Mouse (Mus musculus) hindbrain, embryonic 12.5 days (tissue): ENCODE measurements around the gene Ppp2r5c. TPM values are rescaled to one million over a fixed set of nuclear protein-coding genes. Genes with fewer than 3 reads are reported as not detected.

Experiments
- ATAC-seq: fragments of 200-750 bp; cut with Nextera tagmentation; 2 replicates; pipeline ENCODE4 v1.8.0; 2017; ENCODE audit warnings: moderate TSS enrichment; ENCODE audit not compliant: low FRiP score
- H3K27ac ChIP-seq: fragments of 300-500 bp; sonication (generic); 2 replicates; pipeline ENCODE4 v1.5.1; 2016; ENCODE audit warnings: mild to moderate bottlenecking
- H3K27me3 ChIP-seq: fragments of 300-500 bp; sonication (generic); 2 replicates; pipeline ENCODE4 v1.6.1; 2016; ENCODE audit warnings: mild to moderate bottlenecking
- H3K36me3 ChIP-seq: fragments of 300-500 bp; sonication (generic); 2 replicates; pipeline ENCODE4 v1.6.1; 2016; ENCODE audit warnings: mild to moderate bottlenecking
- H3K4me1 ChIP-seq: fragments of 300-500 bp; sonication (generic); 2 replicates; pipeline ENCODE4 v1.6.1; 2016
- H3K4me2 ChIP-seq: fragments of 300-500 bp; sonication (generic); replicated peaks from 2 replicates; pipeline ENCODE4 v1.6.1; 2016; ENCODE audit warnings: mild to moderate bottlenecking
- H3K4me3 ChIP-seq: fragments of 300-500 bp; sonication (generic); 2 replicates; pipeline ENCODE4 v1.5.1; 2016; ENCODE audit warnings: mild to moderate bottlenecking
- H3K9ac ChIP-seq: fragments of 300-500 bp; sonication (generic); 2 replicates; pipeline ENCODE4 v1.6.1; 2016; ENCODE audit warnings: mild to moderate bottlenecking, moderate library complexity
- H3K9me3 ChIP-seq: fragments of 300-500 bp; sonication (generic); replicated peaks from 2 replicates; pipeline ENCODE4 v1.6.1; 2016; ENCODE audit warnings: mild to moderate bottlenecking
- WGBS: fragments of 180-500 bp; shearing (Covaris S2); methylation state at CpG from one replicate; pipeline ENCODE4 v1.1.7; 2016; 5-methylcytosine and 5-hydroxymethylcytosine counted together
- polyA plus RNA-seq: library from polyadenylated mRNA; unstranded; fragments of >200 nt; fragmentation: Nextera tagmentation; extraction: Ambion mirVana; gene quantifications from 2 replicates; pipeline ENCODE4 v1.2.1, GENCODE M21; 2016

Gene Ppp2r5c
- polyA plus RNA-seq, 1 experiment from 2014 or later = 153 TPM

DNA sequence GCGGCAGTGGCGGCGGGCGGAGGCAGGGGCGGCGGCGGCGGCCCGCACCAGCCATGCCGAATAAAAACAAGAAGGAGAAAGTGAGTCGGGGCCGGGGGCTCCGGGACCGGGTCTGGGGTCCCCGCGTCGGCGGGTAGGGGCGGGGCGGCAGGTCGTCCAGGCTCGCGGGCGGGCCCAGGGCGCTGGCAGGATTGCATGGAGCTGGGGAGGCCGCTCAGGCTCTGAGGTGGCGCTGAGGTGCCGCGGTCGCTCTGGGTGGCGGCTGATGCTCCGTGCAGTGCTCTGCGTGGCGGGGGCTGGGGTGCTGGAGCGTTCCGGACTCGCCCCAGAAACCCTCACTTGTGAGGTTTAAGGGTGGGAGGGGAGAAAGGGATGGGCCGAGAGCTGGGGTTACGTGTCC lies 386 bp downstream of the Ppp2r5c start:
- Histone ChIP-seq H3K4me1 (peaks cover 13% of the 10 kb centered on the region; the same call in 1 of the 2 replicates), H3K36me3 (no peaks in the 10 kb centered on the region), H3K9me3 (no peaks in the 10 kb centered on the region), H3K27ac (peak overlapping the region; percentile 83), H3K9ac (peak overlapping the region; percentile 90), H3K27me3 (peaks cover 8% of the 10 kb centered on the region; the same call in 1 of the 2 replicates), H3K4me2 (peak overlapping the region; percentile 76), H3K4me3 (peak overlapping the region; percentile 80)
- peak; percentile 63 for ATAC-seq
- WGBS = under 1% methylated on average over 29 of the region's 39 CpGs

DNA sequence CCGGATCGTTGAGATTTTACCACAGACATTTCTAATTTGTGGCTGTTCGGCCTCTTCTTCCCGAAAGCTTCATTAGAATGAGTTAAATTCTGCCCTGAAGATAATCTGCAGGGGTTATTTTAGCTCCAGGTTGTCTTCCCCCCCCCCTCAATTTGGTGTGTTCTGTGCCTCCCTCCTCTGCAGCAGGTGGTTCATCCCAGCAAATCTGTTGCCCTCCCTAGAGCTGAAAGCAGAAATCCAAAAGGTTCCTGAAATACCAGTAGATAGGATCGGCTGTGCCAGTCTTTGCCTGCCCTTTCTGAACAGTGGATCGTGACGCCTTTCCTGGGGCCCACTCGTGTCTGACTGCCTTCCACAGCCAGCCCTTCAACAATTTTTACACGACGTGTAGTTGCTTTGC lies 1.8 kb downstream of the Ppp2r5c start:
- Histone ChIP-seq H3K36me3 (no peaks in the 10 kb centered on the region), H3K27me3 (peaks cover 8% of the 10 kb centered on the region; the same call in 1 of the 2 replicates), H3K4me3 (no peak overlapping the region), H3K9me3 (no peaks in the 10 kb centered on the region), H3K9ac (no peak overlapping the region), H3K4me2 (no peak overlapping the region), H3K4me1 (peaks cover 13% of the 10 kb centered on the region; the same call in 1 of the 2 replicates), H3K27ac (no peak overlapping the region)
- no peak for ATAC-seq
- WGBS = 81% methylated on average over 10 of the region's 10 CpGs

DNA sequence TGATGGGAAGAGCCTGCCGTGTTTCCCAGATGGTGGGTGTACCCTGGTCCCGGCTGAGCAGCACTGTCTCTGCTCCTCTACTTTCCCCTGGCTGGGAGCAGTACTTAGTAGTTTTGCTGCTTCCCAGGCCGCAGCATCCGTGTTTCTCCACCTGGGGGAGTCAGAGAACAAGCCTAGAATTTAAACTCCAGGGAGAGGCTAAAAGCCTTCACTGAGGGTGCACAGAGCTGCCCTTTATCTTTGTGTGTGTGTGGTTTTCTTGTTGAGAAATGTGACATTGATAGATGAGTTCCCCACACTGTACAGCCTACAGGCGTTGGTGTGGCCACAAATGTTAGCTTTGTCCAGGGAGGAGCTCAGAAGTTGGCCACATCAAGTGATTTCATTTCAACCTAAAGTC lies 7.3 kb downstream of the Ppp2r5c start:
- Histone ChIP-seq H3K36me3 (no peaks in the 10 kb centered on the region), H3K9me3 (no peaks in the 10 kb centered on the region), H3K4me3 (no peak overlapping the region), H3K4me1 (no peaks in the 10 kb centered on the region), H3K27me3 (no peaks in the 10 kb centered on the region), H3K9ac (no peak overlapping the region), H3K4me2 (no peak overlapping the region), H3K27ac (no peak overlapping the region)
- ATAC-seq = peak; percentile 56; the same call in 1 of the 2 replicates
- 18% methylated on average over 5 of the region's 5 CpGs for WGBS

DNA sequence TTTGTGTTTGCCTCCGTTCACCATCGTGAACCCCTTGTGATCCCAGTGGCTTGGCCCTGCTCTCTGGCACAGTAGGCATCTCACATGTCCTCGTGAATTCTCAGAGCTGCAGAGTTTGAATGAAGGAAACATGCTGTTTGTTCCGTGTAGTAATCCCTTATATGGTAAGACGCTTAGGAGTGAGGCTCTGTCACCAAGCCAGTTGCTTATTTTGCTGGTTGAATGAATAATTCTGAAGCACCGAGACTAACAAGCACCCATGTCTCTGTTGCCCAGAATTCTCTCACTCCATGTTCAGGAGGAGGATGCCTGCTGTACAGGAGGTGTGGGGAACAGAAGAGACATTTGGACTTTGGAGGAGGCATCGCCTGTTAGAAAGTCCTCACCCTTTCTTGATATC lies 9.1 kb downstream of the Ppp2r5c start:
- 86% methylated on average over 7 of the region's 7 CpGs for WGBS
- Histone ChIP-seq H3K27me3 (no peaks in the 10 kb centered on the region), H3K27ac (no peak overlapping the region), H3K4me3 (no peak overlapping the region), H3K36me3 (0 out of 2 replicates have a peak, but pooled peaks cover 5% of the 10 kb centered on the region), H3K9ac (no peak overlapping the region), H3K9me3 (no peaks in the 10 kb centered on the region), H3K4me2 (no peak overlapping the region), H3K4me1 (no peaks in the 10 kb centered on the region)
- ATAC-seq = no peak

DNA sequence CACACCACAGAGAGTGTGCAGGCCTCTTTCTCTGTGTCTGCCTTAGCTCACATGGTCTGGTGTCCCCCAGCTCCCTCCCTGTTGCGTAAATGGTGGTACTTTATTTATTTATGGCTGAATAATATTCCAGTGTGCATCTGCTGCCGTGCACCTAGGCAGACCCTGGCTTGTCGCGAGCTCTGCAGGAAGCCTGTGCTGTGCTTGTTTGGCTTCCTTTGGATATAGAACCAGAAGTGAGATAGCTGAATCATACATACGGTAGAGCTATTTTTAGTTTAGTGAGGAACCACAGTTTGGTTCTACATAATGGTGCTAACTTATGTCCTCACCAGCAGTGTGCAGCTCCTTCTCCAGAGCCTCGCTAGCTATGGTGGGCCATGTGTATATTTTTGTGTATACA lies 11.7 kb downstream of the Ppp2r5c start:
- no peak for ATAC-seq
- Histone ChIP-seq H3K4me3 (no peak overlapping the region), H3K9ac (no peak overlapping the region), H3K4me1 (no peaks in the 10 kb centered on the region), H3K27ac (no peak overlapping the region), H3K9me3 (no peaks in the 10 kb centered on the region), H3K27me3 (no peaks in the 10 kb centered on the region), H3K4me2 (no peak overlapping the region), H3K36me3 (0 out of 2 replicates have a peak, but pooled peaks cover 5% of the 10 kb centered on the region)
- WGBS = 90% methylated on average over 6 of the region's 6 CpGs

DNA sequence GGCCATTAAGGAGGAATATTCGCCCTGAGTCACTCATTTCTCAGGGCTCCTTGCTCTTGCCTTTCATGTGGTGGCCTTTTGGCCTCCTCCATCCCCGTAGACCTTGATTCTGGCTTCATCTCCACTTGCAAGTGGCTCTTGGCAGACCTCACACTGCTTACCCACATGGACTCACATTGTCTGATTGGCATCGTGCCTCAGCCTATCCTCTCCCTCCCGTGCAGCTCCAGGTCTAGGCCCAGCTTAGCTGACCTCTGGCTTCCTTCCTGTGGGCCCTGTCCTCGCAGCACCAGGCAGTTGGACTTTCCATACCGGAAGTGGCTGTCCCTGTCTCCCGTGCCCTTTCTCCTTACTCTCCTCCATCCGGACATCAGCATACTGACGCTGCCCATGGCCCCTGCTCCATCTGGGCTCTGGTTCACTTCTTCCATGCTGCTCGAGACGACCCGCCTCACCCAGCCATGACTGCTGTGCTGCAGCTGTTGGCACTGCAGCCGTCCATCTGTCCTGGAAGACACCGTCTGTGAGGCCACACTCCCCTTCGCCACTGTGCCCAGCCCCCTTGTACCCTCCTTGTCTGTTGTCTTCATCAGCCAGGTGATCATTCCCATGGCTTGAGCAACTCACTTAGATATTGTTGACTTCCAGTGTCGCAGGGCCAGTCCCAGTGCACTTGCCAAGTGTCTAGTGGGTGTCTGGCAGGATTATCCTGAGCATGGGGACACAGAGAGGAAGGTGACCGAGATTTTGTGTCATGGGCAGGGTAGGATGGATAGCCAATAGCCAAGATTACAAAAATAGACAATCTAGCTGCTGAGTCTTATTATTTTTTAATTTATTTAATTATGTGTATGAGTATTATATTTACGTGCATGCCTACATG lies 13.7 kb downstream of the Ppp2r5c start:
- Histone ChIP-seq H3K27me3 (no peaks in the 10 kb centered on the region), H3K4me2 (no peak overlapping the region), H3K4me3 (no peak overlapping the region), H3K9ac (peak overlapping the region; percentile 8; the same call in 1 of the 2 replicates), H3K4me1 (no peaks in the 10 kb centered on the region), H3K36me3 (0 out of 2 replicates have a peak, but pooled peaks cover 5% of the 10 kb centered on the region), H3K27ac (no peak overlapping the region), H3K9me3 (no peaks in the 10 kb centered on the region)
- WGBS = 86% methylated on average over 18 of the region's 18 CpGs
- ATAC-seq = no peak

DNA sequence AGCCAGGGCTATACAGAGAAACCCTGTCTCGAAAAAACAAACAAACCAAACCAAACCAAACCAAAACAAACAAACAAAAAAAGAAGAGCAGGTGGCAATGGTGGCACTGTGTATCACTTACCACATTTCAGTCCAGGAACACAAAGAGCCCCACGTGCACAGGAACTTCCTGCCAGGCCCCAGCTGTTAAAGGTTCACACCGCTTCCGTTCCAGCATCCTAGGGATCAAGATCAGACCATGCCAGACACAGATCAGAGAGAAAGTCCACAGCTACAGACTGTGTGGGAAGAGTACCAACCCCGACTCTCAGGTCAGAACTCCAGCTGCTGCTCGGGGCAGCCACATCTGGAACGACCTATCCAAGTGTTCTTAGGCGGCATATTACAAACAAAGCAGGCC lies 16.8 kb downstream of the Ppp2r5c start:
- Histone ChIP-seq H3K9ac (no peak overlapping the region), H3K4me1 (no peaks in the 10 kb centered on the region)
- 77% methylated on average over 8 of the region's 8 CpGs for WGBS

DNA sequence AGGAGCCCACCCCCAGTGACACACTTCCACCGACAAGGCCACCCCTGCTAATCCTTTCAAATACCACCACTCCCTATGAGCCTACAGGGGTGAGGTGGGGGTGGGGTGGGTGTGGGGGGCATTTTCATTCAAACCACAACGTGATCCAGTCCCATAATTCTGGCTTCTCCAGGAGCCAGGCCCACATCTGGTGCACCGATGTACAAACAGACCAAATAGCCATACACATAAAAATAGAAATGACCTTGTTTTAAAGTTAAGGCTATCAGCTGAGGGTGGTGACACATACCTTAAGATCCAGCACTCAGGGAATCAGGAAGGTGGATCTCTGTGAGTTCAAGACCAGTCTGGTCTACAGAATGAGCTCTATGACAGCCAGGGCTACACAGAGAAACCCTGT lies 24.5 kb downstream of the Ppp2r5c start:
- no peaks in the 10 kb centered on the region for H3K27me3 ChIP-seq
- H3K4me1 ChIP-seq = no peaks in the 10 kb centered on the region
- no peaks in the 10 kb centered on the region for H3K9me3 ChIP-seq
- peaks cover 26% of the 10 kb centered on the region for H3K36me3 ChIP-seq
- H3K9ac ChIP-seq = no peak overlapping the region
- H3K27ac ChIP-seq = no peak overlapping the region
- no peak overlapping the region for H3K4me2 ChIP-seq
- H3K4me3 ChIP-seq = no peak overlapping the region
- no peak for ATAC-seq
- WGBS = 87% methylated on average over 3 of the region's 3 CpGs

More for the DNA sequence above, 16.8 kb downstream of the Ppp2r5c start:
- Histone ChIP-seq H3K27ac (no peak overlapping the region), H3K4me3 (no peak overlapping the region), H3K9me3 (no peaks in the 10 kb centered on the region), H3K36me3 (peaks cover 17% of the 10 kb centered on the region; the same call in 1 of the 2 replicates), H3K4me2 (no peak overlapping the region), H3K27me3 (no peaks in the 10 kb centered on the region)
- ATAC-seq = no peak

DNA sequence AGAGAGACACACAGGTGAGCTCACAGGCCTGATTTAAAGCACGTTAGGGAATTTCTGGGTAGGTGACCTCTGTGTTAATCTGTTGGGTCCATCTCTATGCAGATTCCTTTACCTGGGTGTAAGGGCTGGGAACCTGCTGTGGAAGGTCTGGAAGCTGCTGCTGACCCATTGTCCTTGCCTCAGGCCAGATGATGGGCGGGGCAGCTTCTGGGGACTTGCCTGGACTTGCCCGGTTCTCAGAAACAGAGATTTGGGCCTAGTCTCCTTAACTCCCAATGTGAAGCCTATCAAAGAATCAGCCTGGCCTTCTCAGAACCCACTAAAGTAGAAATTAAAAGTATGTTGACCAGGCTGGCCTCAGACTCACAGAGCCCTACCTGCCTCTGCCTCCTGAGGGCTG lies 25.3 kb downstream of the Ppp2r5c start:
- Histone ChIP-seq H3K4me1 (no peaks in the 10 kb centered on the region), H3K36me3 (peaks cover 22% of the 10 kb centered on the region)

DNA sequence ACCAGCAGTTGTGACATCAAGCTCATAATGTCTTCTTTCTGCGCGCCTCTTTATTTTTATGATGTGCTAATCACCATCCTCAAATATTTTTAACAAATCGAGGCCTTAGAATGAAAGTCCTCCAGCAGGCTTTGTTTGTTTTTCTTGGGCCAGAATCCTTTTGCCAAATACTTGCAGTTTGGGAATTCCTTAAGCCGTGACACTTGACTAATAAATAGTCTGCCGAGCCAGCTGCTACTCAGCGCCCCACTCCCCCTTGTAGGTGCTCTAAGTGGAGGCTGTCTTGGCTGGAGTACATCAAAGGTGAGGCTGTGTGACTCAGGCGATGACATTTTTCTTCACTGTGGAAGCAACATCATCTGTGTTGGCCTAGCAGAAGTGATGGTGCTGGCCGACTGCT lies 27.6 kb downstream of the Ppp2r5c start:
- H3K36me3 ChIP-seq = peaks cover 14% of the 10 kb centered on the region
- no peak overlapping the region for H3K9ac ChIP-seq
- no peak overlapping the region for H3K4me3 ChIP-seq
- H3K9me3 ChIP-seq = no peaks in the 10 kb centered on the region
- no peaks in the 10 kb centered on the region for H3K4me1 ChIP-seq
- no peak overlapping the region for H3K27ac ChIP-seq
- H3K4me2 ChIP-seq = no peak overlapping the region
- ATAC-seq = no peak
- no peaks in the 10 kb centered on the region for H3K27me3 ChIP-seq
- 79% methylated on average over 8 of the region's 8 CpGs for WGBS

More for the DNA sequence above, 25.3 kb downstream of the Ppp2r5c start:
- 79% methylated on average over 3 of the region's 3 CpGs for WGBS
- H3K4me2 ChIP-seq = no peak overlapping the region
- no peaks in the 10 kb centered on the region for H3K9me3 ChIP-seq
- no peak overlapping the region for H3K27ac ChIP-seq
- H3K4me3 ChIP-seq = no peak overlapping the region
- ATAC-seq = no peak
- no peak overlapping the region for H3K9ac ChIP-seq
- no peaks in the 10 kb centered on the region for H3K27me3 ChIP-seq

DNA sequence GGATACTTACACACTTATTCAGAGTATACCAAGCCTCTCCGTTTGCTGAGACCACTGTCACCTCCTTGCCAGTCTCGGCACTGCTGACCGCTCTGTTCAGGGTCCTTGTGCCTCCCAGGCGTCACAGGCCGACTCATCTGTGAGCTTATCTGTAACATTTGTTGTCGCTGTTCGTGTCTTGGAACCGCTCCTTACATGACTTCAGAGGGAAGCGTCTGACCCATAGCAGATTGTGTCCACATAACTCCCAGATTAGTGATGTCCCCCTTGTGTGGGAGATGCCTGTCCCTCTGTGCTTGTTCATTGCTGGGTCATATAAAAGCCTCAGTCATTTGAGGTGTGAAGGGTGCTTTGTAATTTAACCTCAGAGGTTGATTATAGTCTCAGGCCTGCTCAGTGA lies 29.6 kb downstream of the Ppp2r5c start:
- peaks cover 14% of the 10 kb centered on the region; the same call in 1 of the 2 replicates for H3K36me3 ChIP-seq
- H3K4me3 ChIP-seq = no peak overlapping the region
- no peaks in the 10 kb centered on the region for H3K4me1 ChIP-seq
- H3K9me3 ChIP-seq = no peaks in the 10 kb centered on the region
- ATAC-seq = no peak
- WGBS = 91% methylated on average over 9 of the region's 9 CpGs
- H3K27ac ChIP-seq = no peak overlapping the region
- H3K27me3 ChIP-seq = no peaks in the 10 kb centered on the region
- H3K9ac ChIP-seq = no peak overlapping the region
- H3K4me2 ChIP-seq = no peak overlapping the region

DNA sequence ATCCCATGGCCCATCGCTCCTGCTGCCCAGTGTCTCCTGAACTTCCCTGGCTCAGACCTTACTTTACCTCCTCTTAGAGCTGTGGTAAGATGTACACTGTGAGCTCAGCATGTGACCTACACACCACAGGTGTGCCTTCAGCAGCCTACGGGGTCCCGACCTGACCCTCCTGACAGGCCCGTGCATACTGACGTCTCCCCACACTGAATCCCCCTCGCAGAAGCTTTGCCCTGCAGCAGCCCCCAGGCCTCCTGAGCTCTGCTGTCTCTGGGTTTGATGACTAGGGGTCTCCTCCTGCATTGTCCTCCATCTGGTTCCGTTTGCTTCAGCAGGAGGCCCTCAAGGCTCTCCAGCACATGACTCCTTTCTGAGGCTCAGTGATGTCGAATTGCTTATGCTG lies 31.0 kb downstream of the Ppp2r5c start:
- H3K27me3 ChIP-seq = no peaks in the 10 kb centered on the region
- H3K27ac ChIP-seq = no peak overlapping the region
- H3K4me3 ChIP-seq = no peak overlapping the region
- no peaks in the 10 kb centered on the region for H3K9me3 ChIP-seq
- H3K36me3 ChIP-seq = peaks cover 14% of the 10 kb centered on the region; the same call in 1 of the 2 replicates
- no peak overlapping the region for H3K9ac ChIP-seq
- 89% methylated on average over 8 of the region's 8 CpGs for WGBS
- H3K4me1 ChIP-seq = no peaks in the 10 kb centered on the region
- no peak overlapping the region for H3K4me2 ChIP-seq
- ATAC-seq = no peak

DNA sequence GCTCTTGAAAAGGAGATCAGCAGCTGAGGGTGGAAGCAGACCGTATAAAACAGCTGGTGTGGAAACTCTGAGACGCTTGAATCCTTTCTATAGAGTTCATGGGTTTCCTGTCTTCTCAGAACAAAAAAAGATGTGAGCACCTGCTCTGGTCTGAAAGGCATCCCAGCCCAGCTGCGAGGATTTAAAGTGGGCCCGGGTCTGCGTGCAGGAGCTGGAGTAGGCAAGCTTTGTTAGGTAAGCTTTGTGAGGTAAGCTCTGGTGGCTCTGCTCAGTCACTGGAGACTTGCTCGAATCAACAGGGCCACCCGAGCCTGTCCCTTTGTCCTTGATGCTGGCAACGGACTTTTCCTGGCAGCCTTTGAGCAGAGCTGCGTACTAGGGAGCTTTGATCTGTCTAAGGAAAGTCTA lies 31.7 kb downstream of the Ppp2r5c start:
- no peaks in the 10 kb centered on the region for H3K27me3 ChIP-seq
- no peaks in the 10 kb centered on the region for H3K4me1 ChIP-seq
- H3K4me3 ChIP-seq = no peak overlapping the region
- H3K27ac ChIP-seq = no peak overlapping the region
- H3K9ac ChIP-seq = no peak overlapping the region
- H3K9me3 ChIP-seq = no peaks in the 10 kb centered on the region
- no peak overlapping the region for H3K4me2 ChIP-seq
- ATAC-seq = no peak
- 85% methylated on average over 9 of the region's 9 CpGs for WGBS
- H3K36me3 ChIP-seq = peaks cover 14% of the 10 kb centered on the region; the same call in 1 of the 2 replicates
